Mouse (Mus musculus) gastrocnemius, adult 18-20 months (tissue): ENCODE measurements around the gene Phf21a. TPM values are rescaled to one million over a fixed set of nuclear protein-coding genes. Genes with fewer than 3 reads are reported as not detected.

Experiments
- DNase-seq: peaks from one replicate; pipeline ENCODE4 v3.0.0; 2021; ENCODE audit warnings: low spot score
- total RNA-seq, 2 experiments: library from RNA; stranded (reverse); gene quantifications; 2 replicates each; pipeline ENCODE4 v1.2.3; 2021

Gene Phf21a
- total RNA-seq, 2 experiments from 2014 or later: 21.5 to 25.4 TPM

DNA sequence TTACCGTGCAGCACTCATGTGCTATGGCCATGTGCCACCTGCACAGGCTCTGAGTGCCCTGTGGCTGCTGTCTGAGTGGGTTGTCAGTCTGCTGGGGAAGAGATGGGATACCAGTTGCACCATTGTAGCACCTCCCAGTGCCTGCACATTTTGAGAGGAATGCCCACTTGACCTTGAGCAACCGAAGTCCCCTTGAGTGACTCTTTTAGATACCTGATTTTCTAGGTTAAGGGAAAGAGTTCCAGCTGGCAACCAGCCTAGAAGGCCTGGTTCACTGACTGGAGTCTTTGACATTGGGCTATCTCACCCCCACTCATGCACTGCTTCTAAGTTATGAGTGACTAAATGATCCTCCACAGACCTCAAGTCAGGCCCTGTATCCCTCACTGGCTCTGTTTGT, 266.4 kb downstream of the Phf21a start:
- no peak for DNase-seq

DNA sequence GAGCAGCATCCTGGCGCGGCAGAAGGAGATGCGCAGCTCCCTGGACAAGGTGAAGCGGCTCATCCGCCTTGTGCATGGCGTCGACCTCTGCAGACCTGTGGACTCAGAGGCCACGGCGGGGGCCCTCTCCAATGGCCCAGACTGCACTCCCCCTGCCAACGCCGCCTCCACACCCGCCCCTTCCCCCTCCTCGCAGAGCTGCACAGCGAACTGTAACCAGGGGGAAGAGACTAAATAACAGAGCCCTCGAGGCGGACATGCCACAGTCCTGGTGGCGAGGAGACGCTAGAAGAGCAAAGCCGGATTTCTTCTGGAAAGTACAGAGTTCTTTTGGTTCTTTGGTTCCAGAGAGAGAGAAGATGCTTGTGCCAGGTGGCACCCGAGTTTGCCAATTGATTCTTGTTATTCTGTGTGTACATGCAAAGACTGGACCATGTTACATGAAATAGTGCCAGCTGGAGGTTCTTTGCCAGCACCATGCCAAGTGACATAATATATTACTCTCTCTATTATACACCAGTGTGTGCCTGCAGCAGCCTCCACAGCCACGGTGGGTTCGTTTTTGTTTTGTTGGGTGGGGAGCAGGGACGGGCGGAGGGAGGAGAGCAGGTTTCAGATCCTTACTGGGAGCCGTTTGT, 267.4 kb downstream of the Phf21a start:
- no peak for DNase-seq

DNA sequence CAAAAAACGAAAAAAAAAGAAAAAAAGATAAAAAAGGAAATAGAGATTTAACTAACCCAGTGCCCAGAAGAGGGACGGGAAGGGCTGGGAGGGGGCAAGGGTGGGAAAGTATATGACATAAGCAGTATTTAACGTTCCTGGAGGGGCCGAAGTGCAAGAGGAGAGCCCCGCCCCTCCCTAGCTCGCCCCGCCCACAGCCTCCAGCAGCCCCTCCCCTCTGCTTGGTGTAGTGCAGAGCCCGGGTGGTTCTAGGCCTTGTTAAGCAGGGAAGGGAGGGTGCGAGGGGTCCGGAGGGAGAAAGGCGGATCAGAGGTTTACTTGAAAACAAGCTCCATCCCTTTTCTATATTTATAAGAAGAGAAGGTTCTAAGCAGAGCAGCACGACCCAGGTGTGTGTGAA, 268.0 kb downstream of the Phf21a start:
- DNase-seq: no peak

DNA sequence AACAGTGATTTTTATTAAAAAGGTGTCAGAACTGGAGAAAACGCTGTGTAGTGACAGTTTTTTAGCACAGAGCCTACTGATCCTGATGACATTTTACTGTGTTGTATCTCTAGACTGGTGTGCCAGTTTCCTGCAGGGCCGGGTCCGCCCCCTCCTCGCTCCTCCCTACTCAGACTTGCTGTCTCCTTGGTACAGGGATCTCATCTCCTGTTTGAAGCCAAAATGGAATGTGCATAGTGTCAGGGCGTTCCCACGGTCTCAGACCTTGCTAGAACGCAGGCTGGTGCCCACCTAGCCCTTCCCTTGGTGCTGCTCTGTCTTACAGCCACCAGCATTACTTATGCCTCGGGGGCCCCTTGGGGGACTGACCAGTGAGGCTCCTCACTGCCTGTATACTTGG, 268.9 kb downstream of the Phf21a start:
- DNase-seq: no peak

DNA sequence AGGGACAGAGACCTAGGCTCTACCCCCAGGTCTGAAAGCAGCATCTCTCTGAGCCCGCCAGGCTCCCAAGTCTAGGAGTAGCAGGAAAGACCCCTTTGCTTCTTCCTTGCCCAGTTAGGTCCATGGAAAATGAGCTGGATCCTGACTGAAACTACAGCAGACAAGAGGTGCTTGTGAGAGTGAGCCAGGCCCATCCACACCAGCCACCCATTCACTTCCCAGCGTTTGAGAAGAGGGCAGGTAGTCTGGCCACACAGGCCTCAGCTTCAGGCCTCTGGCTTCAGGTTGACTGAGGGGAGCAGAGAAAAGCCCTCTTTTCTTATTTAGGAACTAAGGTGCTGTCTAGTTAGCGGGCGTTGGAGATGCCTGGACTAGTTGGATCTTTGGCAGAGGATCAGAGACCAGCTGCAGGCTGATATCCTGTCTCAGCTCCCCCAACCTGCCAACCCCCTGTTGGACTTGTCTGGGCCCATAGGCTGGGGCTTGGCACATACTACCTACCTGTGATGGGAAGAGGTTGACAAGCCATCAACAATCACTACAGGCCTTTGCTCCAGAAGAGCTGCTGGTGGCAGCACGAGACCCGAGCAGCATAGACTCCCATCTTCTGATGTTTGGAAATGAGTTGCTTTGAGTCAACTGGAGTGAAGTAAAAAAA, 269.8 kb downstream of the Phf21a start:
- DNase-seq: no peak

DNA sequence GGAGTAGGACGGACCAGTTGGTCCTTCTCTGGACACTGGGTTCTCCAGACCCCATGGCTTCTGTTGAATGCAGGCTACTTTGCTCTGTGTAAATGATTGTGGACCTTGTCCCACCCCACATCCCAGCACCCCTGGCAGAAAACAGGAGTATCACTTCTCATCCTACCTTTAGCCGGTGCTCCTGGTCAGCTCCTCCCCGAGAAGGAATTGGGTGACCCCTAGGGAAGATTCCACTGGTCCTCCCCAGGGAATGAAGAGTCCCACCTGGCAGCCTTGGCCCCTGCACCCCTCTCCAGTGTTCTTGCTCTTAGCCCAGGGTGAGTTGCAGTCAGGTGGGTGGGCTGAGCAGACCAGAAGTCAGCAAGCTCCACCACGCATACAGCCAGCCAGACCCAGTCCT, 271.2 kb downstream of the Phf21a start:
- DNase-seq: no peak

DNA sequence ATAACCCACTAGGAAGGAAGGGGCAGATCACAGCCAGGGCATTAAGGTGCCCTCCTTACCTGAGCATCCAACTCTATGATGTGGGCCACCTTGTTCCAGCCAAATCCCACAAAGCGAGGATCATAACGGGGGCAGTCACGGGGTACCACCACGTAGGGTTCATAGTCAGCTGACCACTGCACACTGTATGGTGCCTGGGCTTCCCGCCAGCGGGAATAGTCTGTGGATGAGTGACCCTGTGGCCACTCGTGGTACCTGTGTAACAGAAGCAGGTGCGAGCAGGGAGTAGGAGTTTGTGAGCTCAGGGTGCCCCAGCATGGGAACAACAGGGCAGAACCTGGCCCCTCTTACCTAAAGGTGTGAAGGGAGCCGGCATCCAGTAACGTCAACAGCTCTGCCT, 272.7 kb downstream of the Phf21a start:
- DNase-seq: no peak

DNA sequence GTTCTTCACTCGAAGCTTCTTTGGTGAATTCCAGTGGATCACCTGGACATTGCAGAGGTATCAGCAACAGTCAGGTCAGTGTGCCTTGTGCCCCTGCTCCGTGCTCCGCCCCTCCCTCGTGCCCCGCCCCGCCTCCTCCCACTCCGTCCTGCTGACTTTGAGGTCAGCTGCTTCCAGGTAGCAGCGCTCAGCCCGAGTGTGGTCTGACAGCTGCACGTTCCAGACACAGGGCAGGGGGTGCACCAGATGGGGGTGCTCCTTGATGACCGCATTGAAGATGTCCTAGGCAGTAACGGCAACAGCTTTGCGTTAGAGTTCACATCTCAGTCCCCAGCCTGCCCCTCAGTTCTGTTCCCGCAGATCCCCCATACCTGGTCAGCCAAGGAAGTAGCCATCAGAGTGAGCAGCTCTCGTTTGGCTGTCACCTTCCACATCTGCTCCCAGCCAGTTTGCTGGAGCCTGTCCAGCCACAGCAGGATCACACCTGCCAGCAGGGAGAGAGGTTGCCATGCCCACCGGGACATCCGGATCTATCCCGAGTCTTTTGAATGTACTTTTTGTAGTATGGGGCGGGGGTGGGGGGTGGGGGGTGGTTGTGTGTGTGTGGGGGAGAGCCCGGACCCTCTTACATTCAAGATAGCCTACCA, 274.6 kb downstream of the Phf21a start:
- no peak for DNase-seq

DNA sequence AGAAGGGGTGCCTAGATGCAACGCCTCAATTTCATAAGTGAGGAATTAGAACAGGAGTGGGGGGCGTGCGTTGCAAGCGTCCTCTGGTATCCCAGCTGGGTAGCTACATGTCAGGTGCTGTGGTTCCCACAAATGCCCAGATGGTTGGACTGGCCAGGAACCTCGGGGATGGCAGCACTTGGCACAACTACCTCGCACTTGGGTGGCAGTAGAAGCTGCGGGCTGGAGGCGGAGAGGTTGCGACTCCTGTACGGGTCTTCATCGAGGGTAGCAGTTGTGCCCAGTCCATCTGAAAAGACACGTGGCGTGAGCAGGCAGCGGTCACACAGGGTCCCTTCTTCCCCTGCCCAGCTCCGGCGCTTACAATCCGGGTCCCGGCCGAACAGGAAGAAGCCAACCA, 277.5 kb downstream of the Phf21a start:
- no peak for DNase-seq

DNA sequence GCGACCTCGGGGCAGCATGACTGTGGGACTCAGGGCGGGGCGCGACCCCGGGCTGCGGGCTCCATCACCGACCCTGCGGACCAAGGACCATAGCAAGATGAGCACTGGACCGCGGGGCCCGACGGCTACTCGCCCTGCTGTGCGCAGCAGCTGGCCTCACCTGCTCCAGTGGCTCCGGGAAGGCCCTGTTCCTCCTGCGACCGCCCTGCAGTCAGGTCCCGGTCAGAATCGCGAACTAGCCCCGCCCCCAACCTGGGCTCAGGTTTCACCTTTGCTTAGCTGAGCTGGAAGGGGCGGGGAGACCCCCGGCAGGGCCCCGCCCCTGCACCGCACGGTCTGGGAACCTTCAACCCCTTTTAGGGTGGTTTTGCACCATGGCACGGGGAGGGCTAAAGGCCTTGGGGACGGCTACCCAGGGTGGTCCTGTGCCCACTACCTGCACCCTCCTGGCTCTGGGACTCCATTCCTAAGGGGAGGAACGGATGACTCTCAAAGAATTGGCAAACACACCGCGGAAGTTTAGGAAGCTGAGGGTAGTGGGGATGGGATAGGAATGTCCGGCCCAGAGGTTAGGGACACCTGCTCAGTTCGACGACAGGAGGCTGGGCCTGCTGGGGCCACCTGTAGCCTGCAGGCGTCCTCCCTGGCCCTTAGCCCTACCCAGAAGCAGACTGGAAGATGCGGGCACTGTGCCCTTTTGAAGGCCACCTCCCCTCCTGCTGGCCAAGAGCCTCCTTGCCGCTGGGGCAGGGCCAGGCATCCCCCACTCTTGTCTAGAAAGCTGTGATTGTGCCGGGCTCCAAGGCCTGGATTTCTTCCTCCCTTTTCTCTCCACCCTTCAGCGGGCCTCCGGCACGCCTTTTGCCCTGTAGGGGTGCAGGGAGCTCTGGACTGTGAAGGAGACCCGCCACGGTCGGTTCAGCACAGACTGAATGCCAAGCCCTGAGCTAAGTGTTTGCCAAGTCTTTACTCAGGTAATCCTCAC, 278.2 kb downstream of the Phf21a start:
- no peak for DNase-seq

DNA sequence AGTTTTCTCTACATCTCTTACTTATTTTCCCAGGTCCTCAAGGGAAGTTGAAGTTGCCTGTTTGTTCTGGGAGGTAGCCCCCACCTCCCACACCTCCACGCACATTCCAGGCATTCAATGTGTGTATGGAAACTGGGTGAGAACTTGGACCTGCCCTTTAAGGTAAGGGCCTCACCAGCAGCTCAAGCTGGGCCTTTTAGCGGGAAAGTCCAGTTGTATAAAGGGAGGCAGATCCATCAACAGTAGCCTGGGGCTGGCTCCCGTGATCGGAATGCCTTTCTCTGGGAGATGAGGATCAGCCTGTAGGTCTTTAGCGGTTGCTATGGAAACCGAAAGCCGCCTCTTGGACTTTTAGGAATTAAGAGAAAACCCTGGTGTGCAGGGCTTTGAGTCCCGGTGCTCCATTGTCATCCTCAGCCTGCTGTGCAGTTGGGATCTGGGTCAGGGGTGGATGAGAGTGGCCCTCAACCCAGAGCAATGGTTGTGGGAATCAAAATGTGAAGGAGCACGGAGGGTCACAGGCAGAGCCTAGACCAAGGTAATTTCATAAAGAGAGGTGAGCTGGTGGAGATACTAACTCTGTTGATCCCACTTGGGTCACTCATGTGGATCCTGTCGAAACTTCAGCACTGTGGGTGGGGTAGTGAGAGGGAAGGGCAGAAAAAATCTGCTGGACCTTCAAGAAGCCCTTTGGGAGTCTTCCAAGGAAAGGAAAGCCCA, 279.2 kb downstream of the Phf21a start:
- DNase-seq: no peak

DNA sequence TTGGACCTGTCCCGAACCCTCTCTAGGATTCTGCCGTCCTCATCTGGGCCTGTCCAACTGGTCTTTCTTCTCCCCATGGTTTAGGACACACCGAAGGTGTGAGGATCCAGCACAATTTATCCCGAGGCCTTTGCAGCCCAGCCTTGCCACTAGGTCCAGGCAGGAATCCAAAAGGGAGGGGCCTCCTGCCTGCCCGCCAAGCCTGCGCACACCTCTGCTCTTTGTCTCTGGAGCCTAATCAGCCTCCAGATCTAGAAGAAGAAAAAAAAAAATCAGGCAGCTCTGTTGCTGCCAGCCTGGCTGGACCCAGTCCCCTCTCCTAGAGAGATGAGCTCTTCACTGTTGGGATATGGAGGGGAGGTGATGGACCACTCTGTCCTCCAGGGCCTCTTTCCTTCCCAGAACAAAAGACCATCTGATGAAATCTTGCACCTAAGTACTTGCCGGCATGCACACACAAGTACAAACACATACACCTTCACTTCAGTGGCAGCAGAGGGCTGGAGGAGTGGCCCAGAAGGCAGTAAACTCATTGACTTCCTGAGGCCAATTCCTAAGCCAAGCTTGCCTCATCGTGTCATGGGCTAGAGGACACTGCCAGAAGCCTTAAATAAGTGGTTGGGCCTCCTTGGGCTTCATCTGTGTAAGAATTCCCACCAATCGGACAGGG, 280.0 kb downstream of the Phf21a start:
- DNase-seq: no peak

DNA sequence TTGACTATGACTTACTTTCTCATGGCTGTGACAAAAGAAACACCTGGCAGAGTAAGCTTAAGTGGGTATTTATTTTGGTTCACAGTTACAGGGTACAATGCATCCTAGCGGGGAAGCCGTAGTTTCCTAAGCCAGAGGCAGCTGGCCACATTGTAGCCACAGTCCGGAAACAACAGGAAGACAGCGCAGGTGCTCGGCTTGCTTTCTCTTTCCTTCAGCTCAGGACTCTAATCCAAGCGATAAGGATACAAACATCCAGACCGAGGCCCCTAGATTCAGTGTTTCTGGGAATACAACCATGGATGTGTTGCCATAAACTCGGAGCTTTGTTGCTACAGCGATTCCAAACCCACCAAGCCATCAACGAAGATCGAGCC, 280.5 kb downstream of the Phf21a start:
- no peak for DNase-seq

DNA sequence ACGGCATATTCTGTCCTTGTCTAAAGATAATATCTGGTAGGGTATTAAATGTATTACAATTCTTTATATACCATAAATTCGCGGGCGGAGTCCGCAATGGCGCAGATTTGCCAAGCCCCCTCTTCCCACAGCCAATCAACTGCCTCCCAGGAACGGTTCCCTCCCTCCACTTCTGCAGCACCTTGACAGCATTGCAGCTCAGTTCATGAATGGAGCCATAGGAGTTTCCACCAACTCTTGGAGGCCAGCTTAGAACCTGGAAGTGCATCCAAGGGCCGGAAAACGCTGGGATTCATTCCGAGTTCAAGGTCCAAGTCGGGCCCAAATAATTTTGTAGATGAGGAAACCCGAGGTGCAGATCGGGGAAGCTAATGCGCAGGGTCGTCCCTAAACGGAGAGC, 281.6 kb downstream of the Phf21a start, which contains the start of the genes Pex16 and Large2:
Pex16 (plus strand) TSS at position 163 of the 400 bp plus-strand sequence.
Large2 (minus strand) TSS at position 356 of the 400 bp plus-strand sequence.
- DNase-seq: peak; percentile 31

DNA sequence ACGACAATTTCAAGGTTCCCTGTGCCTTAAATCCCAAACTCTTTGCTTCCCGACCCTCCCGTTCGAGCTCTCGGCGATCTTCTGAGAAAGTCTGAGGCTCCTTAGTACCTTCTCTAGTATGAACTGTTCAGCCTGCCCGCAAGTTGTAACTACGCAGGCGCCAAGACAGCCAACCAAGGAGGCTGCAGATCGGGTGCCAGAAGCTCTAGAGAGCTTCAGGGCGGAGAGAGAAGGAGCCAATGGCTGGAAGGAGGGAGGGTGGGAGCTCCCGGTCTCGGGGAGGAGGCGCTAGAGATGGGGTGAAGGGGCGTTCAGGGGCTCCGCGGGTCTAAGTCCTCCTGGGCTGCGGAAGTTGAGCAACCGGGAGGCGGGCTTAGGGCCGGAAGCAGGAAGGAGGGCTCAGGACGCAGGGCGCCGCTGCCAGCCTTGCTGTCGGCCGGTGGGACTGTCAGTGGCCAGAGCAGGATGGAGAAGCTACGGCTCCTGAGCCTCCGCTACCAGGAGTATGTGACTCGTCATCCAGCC, 282.2 kb downstream of the Phf21a start:
- peak; percentile 97 for DNase-seq

DNA sequence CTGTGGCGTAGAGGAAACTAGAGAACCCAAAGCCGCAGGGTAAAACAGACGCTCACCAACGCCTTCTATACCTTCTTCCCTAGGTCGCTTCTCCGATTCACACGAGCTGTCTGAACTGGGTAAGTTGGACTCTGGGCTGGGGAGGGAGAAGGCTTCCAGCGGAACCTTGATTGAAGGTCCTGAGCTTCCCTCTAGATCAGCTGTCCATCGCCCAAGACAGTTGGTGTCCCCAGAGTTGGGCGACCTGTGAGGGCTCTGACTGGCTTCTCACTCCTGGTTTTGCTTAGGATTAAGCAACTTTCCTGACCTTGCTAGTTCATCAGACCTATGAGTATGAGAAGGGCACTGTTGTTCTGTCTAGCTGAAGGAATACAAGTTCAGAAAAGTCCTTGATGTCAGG, 282.9 kb downstream of the Phf21a start:
- DNase-seq: no peak

DNA sequence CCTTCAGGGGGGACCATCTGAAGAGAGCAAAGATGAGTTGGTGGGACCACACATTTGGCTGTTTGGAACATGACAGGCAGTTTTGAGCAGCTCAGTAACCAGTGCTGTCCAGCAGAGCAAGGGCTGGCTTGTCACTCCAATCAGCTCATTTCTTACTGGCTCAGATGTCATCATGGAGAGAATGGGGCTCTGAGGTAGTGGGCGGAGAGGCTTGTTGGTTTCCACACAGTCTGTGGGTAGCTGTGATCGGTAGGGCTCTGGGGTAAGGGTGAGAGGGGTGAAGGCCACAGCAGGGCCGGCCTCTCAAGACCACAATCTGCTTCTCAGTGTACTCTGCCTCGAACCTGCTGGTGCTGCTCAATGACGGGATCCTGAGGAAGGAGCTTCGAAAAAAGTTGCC, 283.4 kb downstream of the Phf21a start:
- no peak for DNase-seq

DNA sequence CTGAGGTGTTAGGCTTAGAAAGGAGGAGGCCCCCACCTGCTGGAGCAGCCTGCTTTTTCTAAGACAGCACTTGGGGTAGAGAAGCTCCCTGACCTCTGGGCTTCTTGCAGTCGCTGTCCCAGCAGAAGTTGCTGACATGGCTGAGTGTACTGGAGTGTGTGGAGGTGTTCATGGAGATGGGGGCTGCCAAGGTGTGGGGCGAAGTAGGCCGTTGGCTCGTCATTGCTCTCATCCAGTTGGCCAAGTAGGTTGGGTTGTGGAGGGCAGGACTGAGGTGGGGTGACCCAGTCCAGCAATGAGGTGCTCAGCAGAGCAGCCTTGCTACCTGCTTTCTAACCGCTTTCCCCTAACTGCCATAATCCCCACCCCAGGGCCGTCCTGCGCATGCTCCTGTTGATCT, 284.4 kb downstream of the Phf21a start:
- no peak for DNase-seq

DNA sequence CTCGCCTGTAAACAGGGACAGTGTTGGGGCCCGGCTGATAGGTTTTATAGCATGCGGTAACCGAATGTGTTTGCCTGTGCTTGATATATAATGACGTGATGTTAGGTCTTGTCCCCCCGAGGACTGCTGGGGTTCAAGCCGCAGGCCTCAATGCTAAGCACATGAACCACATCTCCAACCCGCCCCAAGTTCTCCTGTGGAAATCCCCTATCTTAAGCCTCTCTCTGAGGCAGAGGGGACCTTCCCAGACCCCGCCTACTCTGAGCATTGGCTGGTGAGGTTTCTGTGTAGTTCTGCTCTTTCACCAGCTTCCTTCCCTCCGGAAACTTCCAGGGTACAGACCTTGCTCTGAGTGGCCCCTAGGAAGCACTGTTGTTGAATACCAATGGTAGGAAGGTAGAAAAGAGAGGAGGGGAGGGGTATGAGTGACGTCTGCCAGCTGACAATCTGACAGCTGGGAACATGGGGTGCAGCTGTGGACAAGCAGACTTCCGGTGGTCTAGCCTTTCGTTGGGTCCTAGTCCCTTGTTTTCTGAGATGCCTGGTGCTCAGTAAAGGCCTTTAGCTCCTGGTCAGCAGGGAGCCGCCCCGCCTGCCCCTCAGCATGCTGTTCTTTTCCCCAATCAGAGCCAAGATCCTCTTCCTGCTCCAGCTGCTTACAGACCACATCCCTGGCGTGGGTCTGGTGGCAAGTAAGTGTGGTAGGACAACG, 287.0 kb downstream of the Phf21a start:
- no peak for DNase-seq
